Mouse (Mus musculus): ENCODE results near the gene Gm30191.

The Gm30191 gene

DNA sequence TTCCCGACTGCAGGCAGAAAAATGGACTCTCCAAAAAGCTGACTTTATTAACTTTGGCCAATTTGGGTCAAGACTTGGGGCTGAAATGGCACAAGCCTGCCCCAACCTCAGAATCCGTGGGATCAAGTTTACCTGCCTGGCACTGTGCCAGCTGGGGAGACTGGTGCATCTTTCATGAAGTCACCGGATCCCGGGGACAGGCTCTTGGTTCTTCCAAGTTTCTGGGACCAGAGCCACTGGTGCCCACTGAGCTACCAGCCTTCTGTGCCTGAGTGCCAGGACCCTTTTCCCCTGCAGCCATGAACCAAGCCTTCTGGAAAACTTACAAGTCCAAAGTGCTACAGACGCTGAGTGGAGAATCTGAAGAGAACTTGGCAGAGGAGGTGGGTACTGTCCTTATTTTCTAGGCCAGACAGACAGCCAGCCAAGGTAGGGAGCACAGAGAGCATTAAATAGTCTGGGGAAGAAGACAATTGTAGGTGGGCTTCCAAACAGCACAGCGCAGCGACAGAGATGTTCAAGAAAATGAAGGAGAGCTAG is at the start of gene Gm30191:
Gene Gm30191, plus strand, starts transcription at position 217 of the 540 bp plus-strand sequence.
- in situ Hi-C loops (cut with MboI; ENCODE audit: unreplicated experiment in 2 of 2) = loop anchor here (5.0 to 10.0 kb wide), 4 partner anchors 46 to 209 kb away; partner anchors contain the start of gene Cep85 (in 2 of the 2)

DNA sequence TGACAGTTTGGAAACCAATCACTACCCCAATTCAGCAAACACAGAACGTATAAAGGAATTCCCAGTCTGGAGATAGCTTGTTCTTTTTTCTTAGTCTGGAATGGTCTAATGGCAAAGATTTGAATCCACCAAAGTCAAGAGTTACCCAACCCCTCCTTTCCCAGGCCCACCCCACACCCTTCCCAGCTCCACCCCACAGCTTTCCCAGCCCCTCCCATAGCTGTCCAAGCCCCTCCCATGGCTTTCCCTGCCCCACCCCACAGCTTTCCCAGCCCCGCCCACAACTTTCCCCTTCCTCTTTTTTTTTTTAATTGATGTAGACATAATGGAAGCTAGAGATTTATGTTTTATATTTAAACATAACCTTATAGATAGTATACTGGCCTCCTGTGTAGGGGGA is 47.4 kb upstream of the Gm30191 start:
- in situ Hi-C loops (cut with MboI; ENCODE audit: unreplicated experiment in 2 of 2) = no loop called here

DNA sequence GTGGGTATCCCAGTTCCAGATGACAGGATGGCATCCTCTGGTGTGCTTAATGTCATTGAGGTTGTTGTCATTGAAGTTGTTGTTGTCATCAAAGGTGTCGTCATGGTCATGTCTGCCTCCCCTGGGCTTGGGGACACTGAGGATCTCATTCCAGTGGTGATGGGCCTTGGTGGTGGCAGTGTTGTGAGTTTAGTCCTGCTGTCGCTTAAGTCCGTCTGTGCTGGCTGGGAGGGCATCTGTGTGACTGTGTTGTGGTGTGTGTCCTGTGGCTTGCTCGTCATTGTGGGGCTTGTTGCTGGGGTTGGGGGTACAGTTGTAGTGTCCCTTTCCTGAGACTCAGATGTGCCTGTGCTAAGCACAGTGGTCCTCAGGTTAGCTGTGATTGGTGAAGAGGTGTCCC is 43.8 kb upstream of the Gm30191 start, which contains the start of gene Gm7534:
Gene Gm7534, minus strand, starts transcription at position 101 of the 400 bp plus-strand sequence.
- in situ Hi-C loops (cut with MboI; ENCODE audit: unreplicated experiment in 2 of 2) = no loop called here

- in situ Hi-C loops (cut with MboI; ENCODE audit: unreplicated experiment in 2 of 2) = no loop called here
Measured at GRCm38 (mm10) chr4:134203340-134203896, 43.3 kb upstream of the Gm30191 start.

DNA sequence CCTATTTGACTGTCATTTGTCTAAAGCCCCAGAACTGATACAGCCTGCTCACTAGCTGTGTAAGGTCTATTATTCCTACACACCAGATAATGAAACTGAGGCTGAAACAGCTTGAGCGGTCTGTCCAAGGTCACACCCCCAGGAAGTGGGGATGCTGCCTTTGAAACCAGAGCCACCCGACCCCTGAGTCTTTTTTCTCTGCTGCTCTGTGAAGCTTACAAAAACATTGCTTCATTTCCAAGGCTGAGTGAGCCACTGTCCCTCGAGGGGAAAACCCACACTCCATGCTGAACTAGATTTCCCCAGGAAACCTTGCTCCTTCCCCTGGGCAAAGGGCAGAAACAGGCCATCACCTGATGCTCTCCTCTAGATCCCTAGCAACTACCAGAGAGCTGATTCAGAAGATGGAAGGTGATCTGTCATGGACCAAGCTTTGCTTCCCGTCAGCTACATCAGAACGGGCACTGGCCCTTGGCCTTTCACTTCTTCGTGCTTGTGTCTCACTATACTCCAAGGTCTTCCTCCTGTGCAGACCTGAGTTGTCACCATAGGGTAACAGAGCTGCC is 40.2 kb upstream of the Gm30191 start:
- in situ Hi-C loops (cut with MboI; ENCODE audit: unreplicated experiment in 2 of 2) = no loop called here

GRCm38 (mm10) chr4:134222793-134223600 is 23.7 kb upstream of the Gm30191 start:
- in situ Hi-C loops (cut with MboI; ENCODE audit: unreplicated experiment in 2 of 2) = no loop called here

- in situ Hi-C loops (cut with MboI; ENCODE audit: unreplicated experiment in 2 of 2) = no loop called here
Measured at GRCm38 (mm10) chr4:134227194-134227593, 19.5 kb upstream of the Gm30191 start, which contains the start of gene Catsper4. Catsper4 (minus strand) TSS chr4:134227383.

GRCm38 (mm10) chr4:134230431-134230830 is 16.3 kb upstream of the Gm30191 start:
- in situ Hi-C loops (cut with MboI; ENCODE audit: unreplicated experiment in 2 of 2) = no loop called here

DNA sequence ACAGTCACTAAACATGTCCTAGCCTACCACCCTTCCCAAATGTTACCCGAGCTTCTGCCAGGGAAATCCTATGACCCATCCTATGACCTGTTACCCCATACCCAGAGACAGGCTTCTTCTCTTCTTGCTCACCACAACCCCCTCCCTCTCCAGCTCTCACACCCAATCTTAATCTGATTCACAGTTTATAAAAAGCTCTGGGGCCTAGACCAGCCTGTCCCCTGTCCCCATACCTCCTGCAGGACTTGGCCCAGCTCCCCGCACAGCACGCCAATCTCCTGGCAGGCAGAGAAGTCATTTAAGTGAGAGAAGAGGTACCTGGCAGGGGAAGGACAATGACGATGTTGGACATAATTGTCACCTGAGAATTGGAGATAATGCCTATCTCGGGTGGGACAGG is 11.9 kb upstream of the Gm30191 start:
- in situ Hi-C loops (cut with MboI; ENCODE audit: unreplicated experiment in 2 of 2) = no loop called here

- in situ Hi-C loops (cut with MboI; ENCODE audit: unreplicated experiment in 2 of 2) = no loop called here
Measured at GRCm38 (mm10) chr4:134237582-134238278, 9.0 kb upstream of the Gm30191 start.

GRCm38 (mm10) chr4:134238279-134238651 is 8.5 kb upstream of the Gm30191 start, which contains the start of gene Cnksr1:
Cnksr1 (minus strand) TSS chr4:134238399.
- in situ Hi-C loops (cut with MboI; ENCODE audit: unreplicated experiment in 2 of 2) = no loop called here

DNA sequence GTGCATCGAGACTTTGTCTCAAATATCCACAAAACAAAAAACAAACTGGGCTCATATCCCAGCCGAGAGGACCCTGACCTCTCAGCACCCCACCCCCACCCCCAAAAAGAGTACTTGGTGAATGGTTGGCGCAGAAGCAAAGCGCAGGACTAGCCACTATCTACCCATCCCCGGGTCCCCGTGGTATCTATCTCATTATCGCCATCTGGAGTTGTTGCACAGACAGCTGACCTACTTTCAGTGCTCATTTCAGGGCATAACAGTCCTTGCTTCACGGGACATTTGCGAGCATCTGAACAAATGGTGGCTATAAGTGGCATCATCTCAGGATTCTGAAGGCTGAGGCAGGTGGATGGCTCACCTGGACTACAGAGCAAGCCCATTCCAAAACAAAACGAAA is 8.0 kb upstream of the Gm30191 start:
- in situ Hi-C loops (cut with MboI; ENCODE audit: unreplicated experiment in 2 of 2) = no loop called here

DNA sequence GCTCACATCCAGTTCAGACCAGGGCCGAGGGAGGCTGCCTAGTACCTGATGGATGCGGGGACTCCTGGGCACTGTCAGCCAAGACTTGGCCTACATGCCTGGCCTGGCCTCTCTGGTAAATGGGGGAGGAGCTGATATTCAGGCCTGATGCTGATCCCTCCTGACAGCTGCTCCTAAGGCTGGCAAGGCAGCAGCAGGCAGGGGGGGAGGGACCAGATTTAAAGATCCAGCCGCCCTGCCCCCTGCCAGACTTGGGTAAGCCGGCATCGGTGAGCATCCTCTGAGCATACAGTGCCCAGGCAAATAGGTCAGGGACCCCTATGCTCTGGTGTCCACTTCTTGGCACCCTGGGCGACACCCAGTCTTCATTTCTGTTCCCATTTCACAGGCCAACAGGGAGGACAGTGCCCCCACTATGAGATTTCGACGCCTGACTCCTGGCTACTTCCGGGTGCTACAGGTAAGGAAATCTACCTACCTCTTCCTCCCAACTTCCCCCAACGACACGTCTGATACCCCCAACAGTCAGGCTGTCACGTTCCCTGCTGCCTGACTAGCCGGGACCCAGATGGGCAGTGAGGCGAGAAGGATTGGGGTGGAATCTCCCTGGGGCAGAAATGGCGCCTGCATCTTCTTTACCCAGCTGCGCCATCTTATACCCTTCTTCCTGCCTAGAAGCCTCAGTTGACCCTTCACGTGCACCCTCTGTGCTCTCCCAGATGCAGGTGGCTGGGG is 3.1 kb upstream of the Gm30191 start, which contains the start of gene E130218I03Rik:
Gene E130218I03Rik, plus strand, starts transcription at position 147 of the 735 bp plus-strand sequence.
- in situ Hi-C loops (cut with MboI; ENCODE audit: unreplicated experiment in 2 of 2) = loop anchor here in 1 of 2 experiments (10.0 kb wide), 1 partner anchor 59 kb away; the partner anchor contains the start of gene Cep85

- in situ Hi-C loops (cut with MboI; ENCODE audit: unreplicated experiment in 2 of 2) = loop anchor here (5.0 to 10.0 kb wide), 4 partner anchors 47 to 208 kb away; partner anchors contain the start of gene Cep85 (in 2 of the 2)
Measured at GRCm38 (mm10) chr4:134245148-134245843, 1.4 kb upstream of the Gm30191 start, which contains the start of gene Zfp593. Zfp593 (minus strand) TSS chr4:134245592.

DNA sequence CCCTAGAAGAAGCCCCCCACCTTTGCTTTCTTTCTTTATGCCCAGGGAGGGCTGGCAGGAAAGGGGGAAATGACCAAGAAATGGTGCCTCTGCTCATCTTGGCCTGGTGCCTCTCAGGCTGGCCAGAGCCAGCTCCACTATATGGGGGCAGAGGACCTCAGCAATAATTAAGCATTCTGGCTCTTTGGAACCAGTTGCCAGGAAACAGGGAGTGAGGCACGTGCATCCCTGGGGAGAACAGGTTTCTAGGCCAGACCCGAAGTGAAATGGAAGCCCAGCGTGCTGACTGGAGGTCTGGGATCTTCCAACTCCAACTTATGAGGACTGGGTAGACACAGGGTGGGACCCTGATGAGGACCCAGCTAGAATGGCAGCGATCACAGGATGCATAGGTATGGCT is 479 bp upstream of the Gm30191 start:
- in situ Hi-C loops (cut with MboI; ENCODE audit: unreplicated experiment in 2 of 2) = loop anchor here (5.0 to 10.0 kb wide), 4 partner anchors 46 to 209 kb away; partner anchors contain the start of gene Cep85 (in 2 of the 2)

- in situ Hi-C loops (cut with MboI; ENCODE audit: unreplicated experiment in 2 of 2) = loop anchor here (5.0 to 10.0 kb wide), 4 partner anchors 43 to 212 kb away; partner anchors contain the start of gene Cep85 (in 2 of the 2)
Measured at GRCm38 (mm10) chr4:134249651-134250050, 2.9 kb downstream of the Gm30191 start.

GRCm38 (mm10) chr4:134250116-134250929 is 3.6 kb downstream of the Gm30191 start:
- in situ Hi-C loops (cut with MboI; ENCODE audit: unreplicated experiment in 2 of 2) = no loop called here

DNA sequence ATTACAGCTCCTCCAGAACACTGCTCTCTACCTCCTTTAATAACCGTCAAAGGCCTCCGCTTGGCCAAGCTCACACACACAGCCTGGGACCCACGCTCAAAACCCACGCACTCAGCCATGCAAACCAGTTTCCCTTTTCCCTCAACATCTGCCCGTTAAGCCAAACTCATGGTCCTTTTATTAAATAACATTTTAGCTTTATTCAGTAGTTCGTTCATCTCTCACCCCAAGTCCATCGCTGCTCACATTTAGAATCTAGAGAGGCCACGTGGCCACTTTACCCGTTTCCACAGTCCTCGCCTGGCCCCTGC is 4.2 kb downstream of the Gm30191 start:
- in situ Hi-C loops (cut with MboI; ENCODE audit: unreplicated experiment in 2 of 2) = no loop called here

Measured in v-Abl transformed pro-B cells (cell line).